Mouse (Mus musculus): ENCODE results near the gene Pstpip1. TPM values are rescaled to one million over a fixed set of nuclear protein-coding genes. Genes with fewer than 3 reads are reported as not detected.
A peak's percentile ranks its signal among the peaks of the same experiment; 100 is the strongest.

Pstpip1 gene
- polyA plus RNA-seq, 1 experiment, result 196 TPM

DNA sequence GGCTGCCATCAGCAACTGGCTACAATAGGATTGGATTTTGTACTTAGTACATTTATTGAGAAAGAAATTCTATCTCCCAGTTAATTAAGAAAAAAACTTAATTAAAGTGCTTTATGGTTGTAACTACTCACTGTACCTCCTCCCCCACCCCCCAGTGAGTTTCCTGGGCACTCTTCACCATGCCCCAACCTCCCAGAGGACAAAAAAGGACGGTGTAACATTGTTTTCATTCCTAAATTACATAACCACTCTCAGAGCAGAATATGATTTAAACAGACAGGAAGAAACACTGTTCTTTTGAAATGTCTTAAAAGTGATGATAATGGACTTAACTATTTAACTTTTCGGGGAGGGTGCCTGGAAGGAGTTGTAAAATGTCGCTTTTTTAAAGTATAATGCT, 24.8 kb upstream of the Pstpip1 start:
- Histone ChIP-seq H3K4me1 (replicated peaks; ENCODE audit: control insufficient read depth, insufficient read depth, low read length) (no peaks in the 10 kb centered on the region), H3K27ac (ENCODE audit: control insufficient read depth, insufficient read depth, low read length) (no peak overlapping the region), H3K4me3 (ENCODE audit: control insufficient read depth, insufficient read depth, low read length) (no peak overlapping the region), H3K36me3 (ENCODE audit: control insufficient read depth, insufficient read depth, low read length) (peaks cover 18% of the 10 kb centered on the region), H3K27me3 (ENCODE audit: control insufficient read depth, insufficient read depth, low read length) (no peaks in the 10 kb centered on the region)
- 94% methylated on average over 3 of the region's 3 CpGs for WGBS
- DNase-seq, result no peak
- TF ChIP-seq CTCF (IDR thresholded peaks at IDR 0.05; ENCODE audit: borderline replicate concordance, control insufficient read depth, extremely low read depth, insufficient read depth, low read length, poor library complexity) (no peak), POLR2A (IDR thresholded peaks at IDR 0.05; ENCODE audit: control insufficient read depth, extremely low read depth, insufficient read depth, low read length, poor library complexity) (no peak)

DNA sequence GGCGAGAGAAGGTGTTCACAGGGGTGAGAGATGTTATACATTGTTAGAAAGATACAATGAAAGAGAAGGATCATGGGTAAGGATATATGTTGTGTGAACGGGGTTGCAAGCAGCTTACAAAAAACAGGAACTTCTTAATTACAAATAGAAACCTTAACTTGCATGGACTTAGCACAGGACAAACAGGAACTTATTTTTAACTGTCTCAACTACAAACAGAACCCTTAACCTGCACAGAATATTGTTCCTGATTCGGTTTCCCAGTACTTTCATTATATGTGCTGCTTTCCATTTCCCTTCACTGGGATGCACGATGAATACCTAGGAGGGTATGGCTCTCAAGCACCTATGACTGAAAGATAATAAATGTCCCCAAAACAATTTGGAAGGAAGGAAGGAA, 21.8 kb upstream of the Pstpip1 start:
- 70% methylated on average over 4 of the region's 4 CpGs for WGBS

DNA sequence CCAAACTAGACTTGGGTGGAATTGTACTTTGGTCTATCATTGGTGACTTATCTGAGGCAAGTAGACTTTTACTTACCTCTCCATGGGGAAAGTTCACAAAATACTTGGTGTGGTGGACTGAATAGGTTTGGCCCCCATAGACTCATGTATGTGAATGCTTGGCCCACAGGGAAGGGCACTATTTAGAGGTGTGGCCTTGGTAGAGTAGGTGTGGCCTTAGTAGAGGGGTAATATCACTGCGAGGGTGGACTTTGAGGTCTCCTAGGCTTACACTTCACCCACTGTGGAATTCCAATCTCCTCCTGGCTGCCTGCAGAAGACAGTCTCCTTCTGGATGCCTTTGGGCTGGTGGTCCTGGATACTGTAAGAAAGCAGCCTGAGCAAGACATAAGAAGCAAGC, 21.1 kb upstream of the Pstpip1 start:
- H3K36me3 ChIP-seq (ENCODE audit: control insufficient read depth, insufficient read depth, low read length), result no peaks in the 10 kb centered on the region
- 96% methylated on average over 1 of the region's 1 CpGs for WGBS
- no peaks in the 10 kb centered on the region for H3K4me1 ChIP-seq (replicated peaks; ENCODE audit: control insufficient read depth, insufficient read depth, low read length)
- no peak overlapping the region for H3K27ac ChIP-seq (ENCODE audit: control insufficient read depth, insufficient read depth, low read length)
- H3K27me3 ChIP-seq (ENCODE audit: control insufficient read depth, insufficient read depth, low read length), result no peaks in the 10 kb centered on the region
- TF ChIP-seq POLR2A (IDR thresholded peaks at IDR 0.05; ENCODE audit: control insufficient read depth, extremely low read depth, insufficient read depth, low read length, poor library complexity), result no peak
- no peak for TF ChIP-seq CTCF (IDR thresholded peaks at IDR 0.05; ENCODE audit: borderline replicate concordance, control insufficient read depth, extremely low read depth, insufficient read depth, low read length, poor library complexity)
- no peak for DNase-seq
- H3K4me3 ChIP-seq (ENCODE audit: control insufficient read depth, insufficient read depth, low read length), result no peak overlapping the region

More for the DNA sequence above, 21.8 kb upstream of the Pstpip1 start:
- Histone ChIP-seq H3K36me3 (ENCODE audit: control insufficient read depth, insufficient read depth, low read length) (no peaks in the 10 kb centered on the region), H3K4me3 (ENCODE audit: control insufficient read depth, insufficient read depth, low read length) (no peak overlapping the region), H3K27ac (ENCODE audit: control insufficient read depth, insufficient read depth, low read length) (no peak overlapping the region), H3K4me1 (replicated peaks; ENCODE audit: control insufficient read depth, insufficient read depth, low read length) (no peaks in the 10 kb centered on the region), H3K27me3 (ENCODE audit: control insufficient read depth, insufficient read depth, low read length) (no peaks in the 10 kb centered on the region)
- DNase-seq, result no peak
- TF ChIP-seq POLR2A (IDR thresholded peaks at IDR 0.05; ENCODE audit: control insufficient read depth, extremely low read depth, insufficient read depth, low read length, poor library complexity) (no peak), CTCF (IDR thresholded peaks at IDR 0.05; ENCODE audit: borderline replicate concordance, control insufficient read depth, extremely low read depth, insufficient read depth, low read length, poor library complexity) (no peak)

DNA sequence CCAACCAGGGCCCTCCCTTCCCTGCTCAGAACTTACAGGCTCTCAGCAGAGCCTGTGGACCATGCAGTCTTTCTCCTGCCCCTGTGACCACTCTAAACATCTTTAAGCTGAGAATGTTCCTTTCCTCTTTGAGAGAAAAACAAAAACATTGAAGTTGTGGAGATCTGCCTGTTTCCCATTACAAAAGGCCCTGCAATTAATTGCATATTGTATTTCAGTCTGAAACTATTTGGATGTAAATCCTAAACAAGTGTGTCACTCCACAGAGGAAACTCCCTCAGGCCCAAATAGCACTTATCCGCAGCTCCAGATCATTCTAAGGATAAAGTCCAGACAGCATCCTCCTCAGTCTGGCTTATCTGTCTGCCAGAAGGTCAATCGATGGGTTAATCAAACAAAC, 16.9 kb upstream of the Pstpip1 start:
- Histone ChIP-seq H3K4me3 (ENCODE audit: control insufficient read depth, insufficient read depth, low read length) (no peak overlapping the region), H3K27me3 (ENCODE audit: control insufficient read depth, insufficient read depth, low read length) (no peaks in the 10 kb centered on the region), H3K27ac (ENCODE audit: control insufficient read depth, insufficient read depth, low read length) (no peak overlapping the region), H3K4me1 (replicated peaks; ENCODE audit: control insufficient read depth, insufficient read depth, low read length) (peaks cover 24% of the 10 kb centered on the region), H3K36me3 (ENCODE audit: control insufficient read depth, insufficient read depth, low read length) (no peaks in the 10 kb centered on the region)
- DNase-seq, result no peak
- 95% methylated on average over 2 of the region's 2 CpGs for WGBS
- TF ChIP-seq POLR2A (IDR thresholded peaks at IDR 0.05; ENCODE audit: control insufficient read depth, extremely low read depth, insufficient read depth, low read length, poor library complexity) (no peak), CTCF (IDR thresholded peaks at IDR 0.05; ENCODE audit: borderline replicate concordance, control insufficient read depth, extremely low read depth, insufficient read depth, low read length, poor library complexity) (no peak)

- TF ChIP-seq CTCF (IDR thresholded peaks at IDR 0.05; ENCODE audit: borderline replicate concordance, control insufficient read depth, extremely low read depth, insufficient read depth, low read length, poor library complexity), result no peak
- no peak for DNase-seq
- Histone ChIP-seq H3K27me3 (ENCODE audit: control insufficient read depth, insufficient read depth, low read length) (no peaks in the 10 kb centered on the region), H3K4me1 (replicated peaks; ENCODE audit: control insufficient read depth, insufficient read depth, low read length) (peaks cover 27% of the 10 kb centered on the region), H3K27ac (ENCODE audit: control insufficient read depth, insufficient read depth, low read length) (no peak overlapping the region; the same call in 1 of the 2 replicates), H3K36me3 (ENCODE audit: control insufficient read depth, insufficient read depth, low read length) (no peaks in the 10 kb centered on the region), H3K4me3 (ENCODE audit: control insufficient read depth, insufficient read depth, low read length) (no peak overlapping the region)
- WGBS, result 93% methylated on average over 12 of the region's 12 CpGs
Measured at GRCm38 (mm10) chr9:56074863-56075262, 14.9 kb upstream of the Pstpip1 start.

DNA sequence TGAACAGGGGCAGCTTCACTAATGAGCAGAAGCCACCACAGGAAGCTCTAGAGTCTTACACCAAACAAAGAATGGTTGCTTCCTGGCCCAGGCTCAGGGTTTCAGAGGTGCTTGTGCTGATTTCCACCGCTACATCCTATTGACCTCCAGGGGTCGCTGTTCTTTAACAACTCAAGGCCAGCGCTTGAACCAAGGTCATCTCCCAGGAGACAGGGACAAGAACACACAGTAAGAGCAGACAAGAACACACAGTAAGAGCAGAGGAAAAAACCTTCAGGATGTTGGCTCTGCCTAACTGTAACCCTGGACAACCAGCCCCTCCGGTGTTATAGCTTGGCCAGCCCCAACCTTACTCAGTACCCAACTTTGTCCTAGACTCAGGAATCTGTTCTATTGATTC, 14.5 kb upstream of the Pstpip1 start:
- H3K4me3 ChIP-seq (ENCODE audit: control insufficient read depth, insufficient read depth, low read length), result no peak overlapping the region
- H3K27me3 ChIP-seq (ENCODE audit: control insufficient read depth, insufficient read depth, low read length), result no peaks in the 10 kb centered on the region
- no peak for TF ChIP-seq POLR2A (IDR thresholded peaks at IDR 0.05; ENCODE audit: control insufficient read depth, extremely low read depth, insufficient read depth, low read length, poor library complexity)
- TF ChIP-seq CTCF (IDR thresholded peaks at IDR 0.05; ENCODE audit: borderline replicate concordance, control insufficient read depth, extremely low read depth, insufficient read depth, low read length, poor library complexity), result peak; percentile 61; the same call in 1 of the 2 replicates
- no peaks in the 10 kb centered on the region for H3K36me3 ChIP-seq (ENCODE audit: control insufficient read depth, insufficient read depth, low read length)
- peak overlapping the region; percentile 95 for H3K27ac ChIP-seq (ENCODE audit: control insufficient read depth, insufficient read depth, low read length)
- WGBS, result 4% methylated on average over 4 of the region's 4 CpGs
- DNase-seq, result peak; percentile 74
- H3K4me1 ChIP-seq (replicated peaks; ENCODE audit: control insufficient read depth, insufficient read depth, low read length), result peaks cover 27% of the 10 kb centered on the region

GRCm38 (mm10) chr9:56075901-56076620, 13.7 kb upstream of the Pstpip1 start:
- H3K27ac ChIP-seq (ENCODE audit: control insufficient read depth, insufficient read depth, low read length), result peak overlapping the region; percentile 95
- H3K36me3 ChIP-seq (ENCODE audit: control insufficient read depth, insufficient read depth, low read length), result no peaks in the 10 kb centered on the region
- no peak for TF ChIP-seq CTCF (IDR thresholded peaks at IDR 0.05; ENCODE audit: borderline replicate concordance, control insufficient read depth, extremely low read depth, insufficient read depth, low read length, poor library complexity)
- TF ChIP-seq POLR2A (IDR thresholded peaks at IDR 0.05; ENCODE audit: control insufficient read depth, extremely low read depth, insufficient read depth, low read length, poor library complexity), result no peak
- peaks cover 27% of the 10 kb centered on the region for H3K4me1 ChIP-seq (replicated peaks; ENCODE audit: control insufficient read depth, insufficient read depth, low read length)
- 14% methylated on average over 7 of the region's 7 CpGs for WGBS
- peak; percentile 67 for DNase-seq
- H3K27me3 ChIP-seq (ENCODE audit: control insufficient read depth, insufficient read depth, low read length), result no peaks in the 10 kb centered on the region
- no peak overlapping the region for H3K4me3 ChIP-seq (ENCODE audit: control insufficient read depth, insufficient read depth, low read length)

Measured in thymus, adult 2 months (tissue).